Mouse (Mus musculus) heart, adult 2 months (tissue): ENCODE data around the gene Tfb1m.

Experiments used
- CTCF ChIP-seq: fragments of 200-600 bp; IDR thresholded peaks from 2 replicates; pipeline ENCODE4 v1.8.1; 2022; ENCODE audit warnings: antibody characterized with exemption, mild to moderate bottlenecking, moderate library complexity
- EP300 ChIP-seq: fragments of 200-500 bp; IDR thresholded peaks from 2 replicates; pipeline ENCODE4 v1.6.1; 2011; ENCODE audit warnings: low read depth, low read length, control low read depth; ENCODE audit not compliant: insufficient read depth
- POLR2A ChIP-seq: fragments of 200-500 bp; IDR thresholded peaks from 2 replicates; pipeline ENCODE4 v1.6.1; 2011; ENCODE audit warnings: mild to moderate bottlenecking, low read depth, low read length, control low read depth; ENCODE audit not compliant: insufficient read depth

- TF ChIP-seq CTCF, result no peak
- no peak for TF ChIP-seq POLR2A
- TF ChIP-seq EP300, result no peak
These were observed 45.5 kb upstream of the Tfb1m start for GRCm38 (mm10) chr17:3602954-3603672.
